Mouse (Mus musculus): Measurements from ENCODE around the gene Spata31d1c.

Spata31d1c gene

DNA sequence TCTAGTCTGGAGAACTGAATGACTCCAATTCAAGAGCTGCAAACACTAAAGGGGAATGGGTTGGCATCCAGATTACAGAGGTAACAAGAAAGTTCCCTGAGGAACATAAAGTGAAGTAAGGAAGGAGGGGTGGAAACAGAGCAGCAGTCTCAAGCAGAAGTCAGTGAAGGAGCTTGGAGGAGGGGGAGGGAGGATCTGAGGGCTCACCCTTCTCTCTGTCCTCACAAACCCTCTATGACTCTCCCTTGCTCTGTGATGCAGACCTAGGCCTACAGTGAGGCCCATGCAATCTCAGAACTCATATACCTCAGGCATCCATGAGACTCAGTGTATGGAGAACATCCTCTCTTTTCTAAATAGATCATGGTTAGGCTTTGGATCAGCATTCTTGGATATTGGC lies at the start of gene Spata31d1c:
Gene Spata31d1c, plus strand, starts transcription at position 301 of the 400 bp plus-strand sequence.
- DNase-seq = no peak

DNA sequence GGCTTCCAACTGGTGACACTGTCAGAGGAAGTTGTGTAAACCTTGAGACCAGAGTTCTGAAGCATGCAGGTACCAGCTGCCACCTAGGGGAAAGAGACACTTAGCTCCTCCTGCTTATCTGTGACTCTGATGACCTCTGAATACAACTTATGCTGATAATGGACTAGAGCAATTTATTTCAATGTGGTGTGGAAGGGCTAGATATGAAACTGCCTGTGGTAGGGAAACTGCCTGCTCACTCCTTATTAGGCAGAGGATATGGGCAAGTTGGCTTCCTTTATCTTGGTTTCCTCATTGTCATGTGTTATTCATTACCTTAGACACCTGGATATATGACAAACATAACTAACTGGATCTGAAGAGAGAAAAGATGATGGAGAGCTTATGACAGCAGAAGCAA lies 44.0 kb upstream of the Spata31d1c start:
- DNase-seq = no peak

GRCm38 (mm10) chr13:65005414-65005813 lies 27.4 kb upstream of the Spata31d1c start:
- no peak for DNase-seq

GRCm38 (mm10) chr13:65006760-65007159 lies 26.1 kb upstream of the Spata31d1c start:
- DNase-seq = no peak

DNA sequence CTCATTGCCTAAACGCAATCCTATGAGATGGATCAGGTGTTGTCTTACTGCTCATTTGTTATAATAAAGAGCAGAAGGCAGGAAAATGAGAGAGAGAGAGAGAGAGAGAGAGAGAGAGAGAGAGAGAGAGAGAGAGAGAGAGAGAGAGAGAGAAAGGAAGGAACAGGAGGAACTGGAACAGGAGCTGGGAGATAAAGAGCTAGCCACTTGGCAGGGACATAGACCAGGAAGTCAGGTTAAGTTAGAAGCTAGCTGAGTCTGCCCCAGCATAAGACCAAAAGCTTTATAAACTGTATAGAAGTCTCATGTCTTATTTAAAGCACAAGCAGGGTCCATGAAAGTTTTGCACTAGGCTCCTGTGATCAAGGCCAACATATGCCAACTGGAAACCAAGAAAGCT lies 24.9 kb upstream of the Spata31d1c start:
- DNase-seq = no peak

DNA sequence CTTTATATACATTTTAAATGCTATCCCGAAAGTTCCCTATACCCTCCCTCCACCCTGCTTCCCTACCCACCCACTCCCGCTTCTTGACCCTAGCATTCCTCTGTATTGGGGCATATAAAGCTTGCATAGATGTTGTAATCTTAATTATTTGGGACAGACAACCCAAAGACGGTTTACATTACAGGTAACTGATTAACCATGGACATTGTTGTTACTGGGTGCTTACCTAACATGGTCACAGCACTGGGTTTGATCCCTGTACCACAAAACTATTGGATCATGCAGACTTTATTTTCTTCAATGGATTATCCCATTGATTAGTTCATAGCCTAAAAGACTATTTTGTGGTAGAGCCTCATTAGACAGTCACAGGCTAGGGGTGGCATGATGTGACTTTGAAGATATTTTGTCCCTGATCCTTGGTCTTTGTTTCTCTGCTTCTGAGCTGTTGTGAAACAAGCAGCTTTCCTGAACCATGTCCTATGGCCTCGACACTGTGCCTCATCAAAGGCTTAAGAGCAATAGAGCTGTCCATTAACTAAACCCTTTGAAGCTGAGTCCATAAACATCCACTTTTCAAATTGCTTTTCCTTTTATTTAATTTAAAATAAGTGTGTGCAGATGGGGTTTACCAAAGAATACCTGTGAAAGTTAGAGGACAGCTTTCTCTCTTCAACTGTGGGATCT lies 21.7 kb upstream of the Spata31d1c start:
- DNase-seq = no peak

- DNase-seq = peak; percentile 4
Observed at GRCm38 (mm10) chr13:65035057-65035456, 2.2 kb downstream of the Spata31d1c start.

- no peak for DNase-seq
Observed at GRCm38 (mm10) chr13:65052660-65053059, 19.8 kb downstream of the Spata31d1c start, which contains the start of gene Prss47. Prss47 (minus strand) TSS chr13:65052760.

DNA sequence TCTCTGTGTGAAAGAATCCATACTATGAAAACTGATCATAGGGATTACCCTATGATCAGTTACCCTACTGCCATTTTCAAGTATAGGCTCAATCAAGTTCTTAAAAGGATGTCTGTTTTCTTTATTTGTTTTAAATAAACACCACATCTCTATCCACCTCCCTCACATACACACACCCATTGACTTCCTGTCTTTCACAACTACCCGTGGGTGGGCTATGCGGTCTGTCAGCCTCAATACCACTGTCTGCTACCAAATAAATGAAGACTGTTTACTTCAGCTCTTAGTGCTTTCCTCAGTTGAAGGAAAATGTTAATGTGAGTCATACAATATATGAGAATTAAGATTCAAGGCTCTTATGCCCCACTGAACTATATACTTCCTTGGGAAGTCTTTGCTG lies 37.1 kb downstream of the Spata31d1c start:
- no peak for DNase-seq
